Mouse (Mus musculus) spleen, postnatal 0 days (tissue): ENCODE measurements around the gene Nfrkb. TPM values are rescaled to one million over a fixed set of nuclear protein-coding genes. Genes with fewer than 3 reads are reported as not detected.

Experiments used
- polyA plus RNA-seq: library from polyadenylated mRNA; unstranded; fragments of >200 nt; fragmentation: Nextera tagmentation; extraction: Ambion mirVana; gene quantifications from 2 replicates; pipeline ENCODE4 v1.2.1, GENCODE M21; 2015

Nfrkb gene
- 9.4 and 10.9 TPM in 2 replicates for polyA plus RNA-seq

DNA sequence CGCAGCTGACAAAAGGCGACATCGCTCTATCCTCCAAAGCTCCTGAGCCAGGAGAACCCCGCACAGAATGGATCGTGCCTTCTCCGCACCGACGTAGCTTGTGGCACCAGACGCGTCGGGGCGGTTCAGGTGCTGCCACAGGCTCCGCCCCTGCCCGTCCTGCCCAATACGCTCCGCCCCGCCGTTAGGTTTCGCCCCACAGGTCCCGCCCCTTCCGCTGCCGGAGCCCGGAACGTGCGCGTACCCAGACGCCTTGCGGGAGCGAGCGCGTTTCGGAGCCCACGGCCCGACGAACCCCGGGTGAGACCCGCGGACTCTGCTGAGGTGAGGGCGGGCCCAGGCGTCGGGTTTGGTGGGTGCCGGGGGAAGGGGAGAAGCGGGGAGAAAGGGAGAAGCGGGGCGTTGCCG is at the start of gene Nfrkb:
Gene Nfrkb, plus strand, starts transcription at position 246 of the 408 bp plus-strand sequence.

DNA sequence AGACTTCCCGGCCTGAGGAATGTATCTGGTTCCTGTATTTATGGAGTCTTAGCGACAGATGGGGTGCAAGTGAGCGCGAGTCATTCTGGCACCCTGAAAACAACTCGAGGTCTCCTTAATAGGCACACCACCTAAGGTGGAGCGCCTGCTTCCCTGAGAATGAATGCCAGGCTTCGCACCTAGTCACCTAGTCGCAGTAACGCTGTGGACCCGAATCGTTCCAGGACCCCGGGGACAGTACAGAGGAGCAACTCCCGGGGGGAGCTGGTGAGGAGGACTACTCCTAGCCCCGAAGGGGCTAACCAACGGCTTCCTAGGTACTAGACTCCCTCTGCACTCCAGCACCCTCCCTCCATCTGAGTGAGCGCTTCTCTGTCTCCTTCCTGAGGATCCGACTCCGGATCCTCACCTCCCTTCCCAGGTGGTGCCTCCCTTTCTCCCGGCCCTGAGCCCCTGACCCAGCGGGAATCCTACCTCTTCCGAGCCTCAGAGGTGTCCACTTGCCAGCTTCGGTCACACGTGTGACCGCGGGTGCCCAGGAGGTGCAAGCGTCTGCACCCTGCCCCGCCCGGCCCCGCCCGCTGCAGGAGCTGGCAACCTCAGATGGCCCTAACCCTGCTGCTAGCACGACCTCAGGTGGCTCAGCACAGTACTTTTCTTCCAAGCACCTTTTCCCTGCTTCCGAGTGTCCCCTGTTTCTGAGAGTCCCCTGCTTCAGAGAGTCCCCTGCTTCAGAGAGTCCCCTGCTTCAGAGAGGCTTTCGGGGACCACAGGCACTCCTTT is 77.9 kb downstream of the Nfrkb start, which contains the start of gene Tmem45b:
Gene Tmem45b, minus strand, starts transcription at position 771 of the 783 bp plus-strand sequence.

Other genes with a start within 250 kb of the Nfrkb start
- 199 and 214 TPM in 2 replicates for gene Aplp2, start 174.4 kb upstream of the Nfrkb start, polyA plus RNA-seq
- 2.0 TPM in 2 replicates for gene Prdm10, start 105.7 kb upstream of the Nfrkb start, polyA plus RNA-seq
- gene Tmem45b, start 78.3 kb downstream of the Nfrkb start, polyA plus RNA-seq: not detected in 2 replicates